Mouse (Mus musculus) heart, postnatal 25 days (tissue): Measurements from ENCODE around the gene Sptlc2. TPM values are rescaled to one million over a fixed set of nuclear protein-coding genes. Genes with fewer than 3 reads are reported as not detected.
"Not testable (repeated sequence)": the region's sequence is repeated elsewhere in the genome, so short reads cannot be mapped to it uniquely, and the experiment has no call there.

ENCODE experiments used
- DNase-seq: peaks from one replicate; pipeline ENCODE4 v3.0.0; 2022; ENCODE audit warnings: low spot score
- intact Hi-C: fragments of 180-260 bp; cut with DNase I; formaldehyde crosslinking; loops from one replicate; pipeline ENCODE4 v1.15.1; 2025
- total RNA-seq, 2 experiments: library from RNA; stranded (reverse); gene quantifications; 2 replicates each; pipeline ENCODE4 v1.2.3; 2021

Gene Sptlc2
- total RNA-seq, 2 experiments from 2014 or later = 25.0 to 26.8 TPM

DNA sequence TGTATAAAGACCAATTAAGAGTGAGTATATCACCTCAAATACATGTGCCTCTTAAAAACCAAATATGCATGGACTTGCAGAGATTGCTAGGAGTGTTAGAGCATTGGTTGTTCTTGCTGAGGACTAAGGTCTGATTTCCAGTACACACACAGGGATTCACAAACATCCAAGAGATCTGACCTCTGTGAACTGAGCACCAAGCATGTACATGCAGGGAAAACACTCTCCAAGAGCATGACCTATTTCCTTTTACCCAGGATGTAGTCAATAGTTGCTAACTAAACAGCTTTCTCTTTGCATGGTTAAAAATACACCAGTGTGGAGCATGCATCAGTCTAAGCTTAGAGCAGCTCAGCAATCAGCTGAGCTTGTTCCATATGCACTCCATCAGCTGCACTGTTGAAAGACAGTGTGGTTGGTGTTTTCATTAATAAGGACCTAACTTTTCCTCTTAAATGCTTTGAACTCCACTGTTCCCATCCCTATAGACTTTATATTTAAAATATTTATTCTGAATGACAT, 45.0 kb downstream of the Sptlc2 start:
- DNase-seq = no peak
- intact Hi-C loops = no loop called here

- intact Hi-C loops = loop anchor here (5.0 kb wide), 1 partner anchor 206 kb away; no protein-coding TSS in a partner anchor
- DNase-seq = no peak
Measured at GRCm38 (mm10) chr12:87338082-87338481, 50.1 kb downstream of the Sptlc2 start.

GRCm38 (mm10) chr12:87334886-87335285, 53.3 kb downstream of the Sptlc2 start:
- DNase-seq = no peak
- intact Hi-C loops = loop anchor here (5.0 kb wide), 2 partner anchors 68 to 203 kb away; partner anchors contain the start of genes Ahsa1 and Vipas39

GRCm38 (mm10) chr12:87333794-87334193, 54.4 kb downstream of the Sptlc2 start:
- no peak for DNase-seq
- intact Hi-C loops = loop anchor here (5.0 kb wide), 1 partner anchor 66 kb away; the partner anchor contains the start of genes Ahsa1 and Vipas39

DNA sequence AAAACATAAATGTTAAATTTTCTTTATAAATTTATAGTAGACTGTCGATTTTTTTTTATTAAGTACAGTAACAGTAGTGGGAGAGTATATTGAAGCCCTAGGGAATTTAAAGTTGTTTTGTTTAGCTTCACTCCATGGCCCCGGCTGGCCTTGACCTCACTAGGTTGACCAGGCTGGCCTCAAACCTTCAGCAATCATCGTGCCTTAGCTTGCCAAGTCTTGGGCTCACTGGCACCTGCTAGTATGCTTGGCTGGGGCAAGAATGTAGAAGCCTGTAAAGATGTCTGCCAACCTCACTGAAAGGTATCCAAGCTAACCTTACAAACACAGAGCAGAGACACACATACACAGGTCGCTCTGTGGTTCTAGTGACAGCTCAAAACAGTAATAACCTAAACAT, 55.6 kb downstream of the Sptlc2 start:
- DNase-seq = no peak
- intact Hi-C loops = loop anchor here (5.0 kb wide), 1 partner anchor 65 kb away; the partner anchor contains the start of genes Ahsa1 and Vipas39

DNA sequence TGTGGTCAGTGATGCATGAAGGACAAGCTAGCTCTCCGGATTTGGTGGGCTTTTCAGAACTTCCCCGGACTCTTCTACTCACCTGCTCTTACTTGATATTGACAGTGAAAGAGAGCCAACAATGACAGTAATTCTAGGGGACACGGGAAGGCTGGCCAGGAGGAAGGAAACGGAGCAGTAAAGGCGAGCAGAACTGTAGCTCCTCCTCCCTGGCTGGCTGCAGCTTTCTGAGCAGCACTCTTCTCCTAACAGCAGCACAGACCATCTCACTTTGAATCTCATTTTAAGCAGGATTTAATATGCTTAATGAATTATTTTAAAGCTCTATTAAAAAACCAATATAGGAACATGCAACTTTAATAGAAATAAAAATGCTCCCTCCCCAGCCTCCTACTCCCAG, 56.2 kb downstream of the Sptlc2 start:
- no peak for DNase-seq
- intact Hi-C loops = loop anchor here (5.0 kb wide), 1 partner anchor 65 kb away; the partner anchor contains the start of genes Ahsa1 and Vipas39

DNA sequence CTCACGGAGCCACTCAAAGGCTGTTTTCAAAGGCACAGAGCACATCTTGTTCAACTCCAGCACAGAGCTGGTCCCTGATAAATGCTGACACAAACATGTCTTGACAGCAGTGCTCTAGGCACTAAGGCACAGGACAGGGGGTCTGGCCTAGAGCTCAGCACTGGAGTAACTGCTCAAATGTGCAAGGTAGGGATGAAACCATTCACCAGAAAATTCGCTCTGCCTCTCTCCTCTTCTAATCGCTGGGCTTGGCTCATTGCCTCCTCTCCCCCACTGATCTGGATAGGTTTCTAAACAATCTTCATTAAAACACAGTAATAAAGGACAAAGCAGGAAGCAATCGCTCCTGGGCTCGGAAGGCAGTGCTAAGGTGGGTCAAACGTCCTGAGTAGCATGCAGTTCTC, 57.1 kb downstream of the Sptlc2 start:
- intact Hi-C loops = loop anchor here (5.0 kb wide), 1 partner anchor 64 kb away; the partner anchor contains the start of genes Ahsa1 and Vipas39
- DNase-seq = no peak

DNA sequence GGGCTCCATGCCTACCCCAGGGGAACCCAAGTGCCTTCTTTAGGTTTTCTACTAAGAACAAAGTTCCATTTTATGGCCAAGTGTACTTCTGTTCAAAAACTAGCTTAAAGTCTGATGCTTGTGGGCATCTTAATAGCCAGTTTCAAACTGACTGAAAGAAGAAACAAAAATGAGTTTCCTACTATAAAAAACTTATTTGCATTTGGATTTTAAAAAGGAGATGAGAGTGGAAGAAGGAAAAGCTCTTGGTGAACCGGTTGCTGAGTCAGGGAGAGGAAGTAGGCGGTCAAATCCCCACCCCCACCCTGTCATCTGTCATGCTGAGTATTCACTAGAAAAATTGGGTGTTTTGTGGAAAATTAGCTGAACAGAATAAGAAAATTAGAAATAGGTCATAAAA, 57.9 kb downstream of the Sptlc2 start:
- DNase-seq = no peak
- intact Hi-C loops = loop anchor here (5.0 kb wide), 1 partner anchor 63 kb away; the partner anchor contains the start of genes Ahsa1 and Vipas39

GRCm38 (mm10) chr12:87328025-87328424, 60.1 kb downstream of the Sptlc2 start:
- no peak for DNase-seq
- intact Hi-C loops = no loop called here

- intact Hi-C loops = no loop called here
- DNase-seq = no peak
Measured at GRCm38 (mm10) chr12:87327610-87328009, 60.5 kb downstream of the Sptlc2 start.

DNA sequence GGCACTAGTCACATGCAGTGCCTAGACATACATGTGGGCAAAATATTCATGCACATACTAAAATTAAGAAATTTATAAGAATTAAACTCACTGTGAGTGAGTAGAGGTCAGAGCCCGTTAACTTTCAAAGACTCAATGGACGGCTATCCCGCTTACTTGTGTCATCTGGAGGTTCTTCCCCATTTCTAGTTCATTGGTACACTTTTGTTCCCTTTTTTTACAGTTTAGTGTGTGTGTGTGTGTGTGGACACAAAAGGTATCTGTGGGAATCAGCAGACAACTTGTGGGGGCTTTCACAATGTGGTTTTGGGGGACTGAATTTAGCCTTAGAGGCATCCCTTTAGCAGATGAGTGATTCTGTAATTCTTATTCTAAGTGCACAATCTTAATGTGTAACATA, 62.7 kb downstream of the Sptlc2 start:
- intact Hi-C loops = no loop called here
- DNase-seq = no peak

DNA sequence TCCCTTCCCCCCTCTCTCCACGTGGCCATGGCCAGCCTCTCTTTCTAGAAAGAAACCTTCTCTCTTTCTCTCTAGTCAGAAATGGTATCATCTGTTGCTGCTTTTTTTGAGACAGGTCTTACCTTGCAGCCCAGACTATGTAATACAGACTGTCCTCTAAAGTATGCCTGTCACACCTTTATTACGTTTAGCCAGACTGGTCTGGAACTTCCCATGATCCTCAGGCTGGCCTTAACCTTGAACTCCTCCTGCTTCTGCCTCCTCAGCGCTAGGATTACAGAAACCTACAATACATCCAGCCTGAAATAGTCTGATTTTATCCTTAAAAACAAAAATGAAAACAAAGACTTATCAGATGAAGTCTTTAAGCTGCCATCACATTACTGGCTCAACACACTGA, 68.9 kb downstream of the Sptlc2 start:
- no peak for DNase-seq
- intact Hi-C loops = no loop called here

- no peak for DNase-seq
- intact Hi-C loops = no loop called here
Measured at GRCm38 (mm10) chr12:87317951-87318350, 70.2 kb downstream of the Sptlc2 start.

- intact Hi-C loops = no loop called here
- DNase-seq = no peak
Measured at GRCm38 (mm10) chr12:87313098-87313497, 75.1 kb downstream of the Sptlc2 start.

DNA sequence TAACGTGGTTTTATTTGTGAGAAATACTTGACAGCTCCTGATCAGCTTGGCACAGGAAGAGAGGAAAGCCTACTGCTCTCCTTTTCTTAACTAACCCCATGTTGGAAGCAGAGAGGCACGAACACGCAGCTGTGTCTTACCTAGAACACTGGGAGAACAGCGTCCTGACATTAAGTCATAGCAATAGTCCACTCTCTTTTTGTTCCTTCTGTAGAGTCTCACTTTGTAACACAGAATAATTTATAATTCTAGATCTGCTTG, 81.6 kb downstream of the Sptlc2 start:
- DNase-seq, intact Hi-C loops: not testable (repeated sequence)

- DNase-seq = no peak
- intact Hi-C loops = no loop called here
Measured at GRCm38 (mm10) chr12:87305767-87306583, 82.2 kb downstream of the Sptlc2 start.

DNA sequence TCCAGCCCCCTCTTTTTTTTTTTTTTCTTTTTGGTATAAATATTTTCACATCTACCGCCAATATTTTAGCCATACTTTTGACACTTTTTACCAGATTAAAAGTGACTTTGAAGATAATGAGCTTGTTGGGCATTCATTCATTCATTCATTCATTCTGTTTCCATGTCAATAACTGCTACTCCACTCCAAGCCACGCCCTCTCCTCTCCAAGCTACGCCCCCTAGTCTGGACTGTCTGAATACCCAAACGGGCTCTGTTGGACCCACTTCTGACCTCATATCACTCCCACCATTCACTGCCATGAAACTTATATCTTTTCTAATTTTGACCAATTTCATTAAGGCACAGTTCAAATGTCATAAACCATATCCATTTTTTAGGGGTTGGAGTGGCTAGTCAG, 87.0 kb downstream of the Sptlc2 start:
- DNase-seq = no peak
- intact Hi-C loops = no loop called here

- DNase-seq = no peak
- intact Hi-C loops = no loop called here
Measured at GRCm38 (mm10) chr12:87300441-87300690, 87.8 kb downstream of the Sptlc2 start.

- no peak for DNase-seq
- intact Hi-C loops = no loop called here
Measured at GRCm38 (mm10) chr12:87299657-87300440, 88.3 kb downstream of the Sptlc2 start, which contains the start of gene Ism2. Gene Ism2 (minus strand): TSS chr12:87299705.

- DNase-seq = no peak
- intact Hi-C loops = no loop called here
Measured at GRCm38 (mm10) chr12:87299037-87299656, 89.0 kb downstream of the Sptlc2 start.
